Comparison of ENCODE assay signal across 16 mouse cellular contexts in genomic region chr16:96468011-96468410, GRCm38 (mm10). TPM values are rescaled to one million over a fixed set of nuclear protein-coding genes. Genes with fewer than 3 reads are reported as not detected.
DNase-seq lines count a peak whose midpoint lies in the region; ATAC-seq and TF ChIP-seq lines count a peak whose summit lies in the region.
"Had no signal": no experiment of that assay in that cellular context is flagged by ENCODE, and none has a peak within 500 bp of the region (broad histone marks: within the 10 kb centered on the region; RNA-seq: fewer than 3 reads in every experiment).

No protein-coding gene starts in this region.

- no peak overlapping the region; the same call in 1 of the 2 replicates for H3K9ac ChIP-seq in forebrain, embryonic 14.5 days (ENCODE audit: low read length)
- no peak overlapping the region for H3K9ac ChIP-seq in forebrain, embryonic 12.5 days
- peak overlapping the region; percentile 41; the same call in 1 of the 2 replicates for H3K9ac ChIP-seq in hindbrain, embryonic 14.5 days
- H3K9ac ChIP-seq in neural tube, embryonic 14.5 days (replicated peaks; ENCODE audit: low read depth, low read length) = no peak overlapping the region
- H3K9ac ChIP-seq: lung, embryonic 14.5 days had no signal

- H3K4me2 ChIP-seq in forebrain, embryonic 14.5 days (ENCODE audit: low read length) = peak overlapping the region; percentile 45
- H3K4me2 ChIP-seq in forebrain, embryonic 12.5 days = no peak overlapping the region
- peak overlapping the region; percentile 40 for H3K4me2 ChIP-seq in hindbrain, embryonic 14.5 days (replicated peaks)
- H3K4me2 ChIP-seq in neural tube, embryonic 14.5 days (ENCODE audit: low read depth, low read length) = peak overlapping the region; percentile 40
- H3K4me2 ChIP-seq: heart, embryonic 11.5 days; lung, embryonic 14.5 days had no signal

- no peak for DNase-seq in forebrain, embryonic 14.5 days (ENCODE audit: low spot score)
- no peak for DNase-seq in layer of hippocampus, adult 2 months (ENCODE audit: low spot score in 2 of 2)
- DNase-seq in layer of hippocampus, postnatal 10 days (ENCODE audit: low spot score in 2 of 2) = no peak
- DNase-seq in hindbrain, embryonic 14.5 days (ENCODE audit: low spot score) = no peak
- no peak for DNase-seq in heart, postnatal 4 days
- DNase-seq in adrenal gland, postnatal 36 days = no peak

- H3K27me3 ChIP-seq in forebrain, embryonic 14.5 days (replicated peaks; ENCODE audit: control insufficient read depth, insufficient read depth, low read length) = no peaks in the 10 kb centered on the region
- H3K27me3 ChIP-seq in forebrain, embryonic 12.5 days = peaks cover 5% of the 10 kb centered on the region; the same call in 1 of the 2 replicates
- no peaks in the 10 kb centered on the region for H3K27me3 ChIP-seq in hindbrain, embryonic 14.5 days (ENCODE audit: control insufficient read depth, insufficient read depth, low read length)
- no peaks in the 10 kb centered on the region for H3K27me3 ChIP-seq in neural tube, embryonic 14.5 days (ENCODE audit: control insufficient read depth, insufficient read depth, low read length)

- ATAC-seq in forebrain, embryonic 14.5 days = no peak
- no peak for ATAC-seq in forebrain, embryonic 12.5 days (ENCODE audit: low FRiP score)
- ATAC-seq in hindbrain, embryonic 14.5 days (ENCODE audit: low FRiP score) = no peak
- no peak for ATAC-seq in neural tube, embryonic 14.5 days (ENCODE audit: low read depth)

- 47% methylated on average over 4 of the region's 4 CpGs for WGBS in forebrain, embryonic 14.5 days
- 69% methylated on average over 4 of the region's 4 CpGs for WGBS in forebrain, embryonic 12.5 days
- 57% methylated on average over 4 of the region's 4 CpGs for WGBS in hindbrain, embryonic 14.5 days
- WGBS in neural tube, embryonic 14.5 days = 67% methylated on average over 4 of the region's 4 CpGs

- H3K27ac ChIP-seq in forebrain, embryonic 14.5 days (ENCODE audit: low read depth, low read length) = no peak overlapping the region
- H3K27ac ChIP-seq in forebrain, embryonic 12.5 days = no peak overlapping the region
- peak overlapping the region; percentile 86 for H3K27ac ChIP-seq in layer of hippocampus, adult 2 months
- H3K27ac ChIP-seq in hindbrain, embryonic 14.5 days = no peak overlapping the region
- no peak overlapping the region for H3K27ac ChIP-seq in neural tube, embryonic 14.5 days (ENCODE audit: low read depth, low read length)

- H3K9me3 ChIP-seq in forebrain, embryonic 14.5 days (replicated peaks; ENCODE audit: control insufficient read depth, low read length) = no peaks in the 10 kb centered on the region
- no peaks in the 10 kb centered on the region for H3K9me3 ChIP-seq in forebrain, embryonic 12.5 days
- no peaks in the 10 kb centered on the region for H3K9me3 ChIP-seq in hindbrain, embryonic 14.5 days (ENCODE audit: control insufficient read depth, low read length)
- H3K9me3 ChIP-seq in neural tube, embryonic 14.5 days (ENCODE audit: control insufficient read depth, low read length) = no peaks in the 10 kb centered on the region

- H3K4me1 ChIP-seq in forebrain, embryonic 14.5 days (ENCODE audit: control insufficient read depth, insufficient read depth, low read length) = peaks cover 19% of the 10 kb centered on the region
- peaks cover 9% of the 10 kb centered on the region for H3K4me1 ChIP-seq in forebrain, embryonic 12.5 days
- H3K4me1 ChIP-seq in hindbrain, embryonic 14.5 days (replicated peaks; ENCODE audit: control insufficient read depth, insufficient read depth, low read length) = peaks cover 28% of the 10 kb centered on the region
- 0 out of 2 replicates have a peak, but pooled peaks cover 6% of the 10 kb centered on the region for H3K4me1 ChIP-seq in neural tube, embryonic 14.5 days (ENCODE audit: control insufficient read depth, insufficient read depth, low read length)

- TF ChIP-seq CTCF in layer of hippocampus, adult 2 months (conservative IDR thresholded peaks at IDR 0.05) = no peak

- H3K4me3 ChIP-seq in forebrain, embryonic 14.5 days (ENCODE audit: low read depth, low read length) = peak overlapping the region; percentile 15; the same call in 1 of the 2 replicates
- H3K4me3 ChIP-seq in forebrain, embryonic 12.5 days (replicated peaks) = no peak overlapping the region
- peak overlapping the region; percentile 56 for H3K4me3 ChIP-seq in layer of hippocampus, adult 2 months
- peak overlapping the region; percentile 24 for H3K4me3 ChIP-seq in hindbrain, embryonic 14.5 days (replicated peaks; ENCODE audit: low read length)
- H3K4me3 ChIP-seq in neural tube, embryonic 14.5 days (ENCODE audit: low read depth, low read length) = peak overlapping the region; percentile 18

- no peaks in the 10 kb centered on the region for H3K36me3 ChIP-seq in forebrain, embryonic 14.5 days (ENCODE audit: control insufficient read depth, insufficient read depth, low read length)
- H3K36me3 ChIP-seq in forebrain, embryonic 12.5 days (replicated peaks) = no peaks in the 10 kb centered on the region
- no peaks in the 10 kb centered on the region for H3K36me3 ChIP-seq in hindbrain, embryonic 14.5 days (replicated peaks; ENCODE audit: control insufficient read depth, insufficient read depth)
- no peaks in the 10 kb centered on the region for H3K36me3 ChIP-seq in neural tube, embryonic 14.5 days (ENCODE audit: control insufficient read depth, insufficient read depth, low read length)

RNA-seq across cellular contexts. Expression of gene Pcp4, which starts 0.6 kb away (rescaled TPM):
- polyA plus RNA-seq in forebrain, embryonic 14.5 days (2014; fragmentation: Nextera tagmentation; extraction: Ambion mirVana) = 204 and 211 TPM in 2 replicates
- 34.1 and 35.9 TPM in 2 replicates for polyA plus RNA-seq in forebrain, embryonic 12.5 days (2016; fragmentation: Nextera tagmentation; extraction: Ambion mirVana)
- 100 to 1,000 TPM; 261 to 281 TPM for total RNA-seq in layer of hippocampus, adult 2 months (2021)
- 100 to 1,000 TPM; 249 to 272 TPM for total RNA-seq in layer of hippocampus, postnatal 10 days (2021)
- polyA plus RNA-seq in hindbrain, embryonic 14.5 days (2014; fragmentation: Nextera tagmentation; extraction: Ambion mirVana) = 347 and 386 TPM in 2 replicates
- 296 and 522 TPM in 2 replicates for polyA plus RNA-seq in neural tube, embryonic 14.5 days (2014; fragmentation: Nextera tagmentation; extraction: Ambion mirVana)
- total RNA-seq in heart, postnatal 4 days (2021) = under 1 TPM; 0.67 to 0.74 TPM
- 1 to 10 TPM; 4.8 to 7.9 TPM for total RNA-seq in adrenal gland, postnatal 36 days (2021)
- total RNA-seq: megakaryocyte progenitor cell, adult 5-6 weeks had no signal

RNA-seq across cellular contexts. Expression of gene Itgb2l, which starts 24.6 kb away (rescaled TPM):
- 0.06 TPM in 1 of 2 replicates, not detected in the other for polyA plus RNA-seq in forebrain, embryonic 14.5 days (2014; fragmentation: Nextera tagmentation; extraction: Ambion mirVana)
- polyA plus RNA-seq in forebrain, embryonic 12.5 days (2016; fragmentation: Nextera tagmentation; extraction: Ambion mirVana) = not detected in 2 replicates
- not detected for total RNA-seq in layer of hippocampus, adult 2 months (2021)
- total RNA-seq in layer of hippocampus, postnatal 10 days (2021) = under 1 TPM in 1 of 2 experiments, not detected in 1; 0.25 TPM
- 0.12 TPM in 1 of 2 replicates, not detected in the other for polyA plus RNA-seq in hindbrain, embryonic 14.5 days (2014; fragmentation: Nextera tagmentation; extraction: Ambion mirVana)
- 0.15 TPM in 1 of 2 replicates, not detected in the other for polyA plus RNA-seq in neural tube, embryonic 14.5 days (2014; fragmentation: Nextera tagmentation; extraction: Ambion mirVana)
- total RNA-seq in heart, postnatal 4 days (2021) = not detected
- not detected for total RNA-seq in adrenal gland, postnatal 36 days (2021)
- total RNA-seq: gastrocnemius, postnatal 36 days; heart, postnatal 25 days; layer of hippocampus, adult 18-20 months; left cerebral cortex, postnatal 25 days had no signal
- polyA plus RNA-seq: frontal cortex, adult 2 months had no signal

Comparison
In these comparisons a context has a peak if more than half of its experiments do, and no peak if none do; other contexts are left out.
1. RNA of gene Pcp4, which starts 0.6 kb away (total RNA-seq): 261 to 281 TPM in layer of hippocampus, adult 2 months and 249 to 272 TPM in layer of hippocampus, postnatal 10 days; 4.8 to 7.9 TPM in adrenal gland, postnatal 36 days and 0.67 to 0.74 TPM in heart, postnatal 4 days; every median in the first group is over 10 times any median in the second.